Mouse (Mus musculus): ENCODE measurements around the gene Hand2.

Gene Hand2

GRCm38 (mm10) chr8:57320851-57321743 lies at the start of gene Hand2:
Gene Hand2 (plus strand): TSS chr8:57320983.
- peak; percentile 79 for DNase-seq (ENCODE audit: low spot score)

DNA sequence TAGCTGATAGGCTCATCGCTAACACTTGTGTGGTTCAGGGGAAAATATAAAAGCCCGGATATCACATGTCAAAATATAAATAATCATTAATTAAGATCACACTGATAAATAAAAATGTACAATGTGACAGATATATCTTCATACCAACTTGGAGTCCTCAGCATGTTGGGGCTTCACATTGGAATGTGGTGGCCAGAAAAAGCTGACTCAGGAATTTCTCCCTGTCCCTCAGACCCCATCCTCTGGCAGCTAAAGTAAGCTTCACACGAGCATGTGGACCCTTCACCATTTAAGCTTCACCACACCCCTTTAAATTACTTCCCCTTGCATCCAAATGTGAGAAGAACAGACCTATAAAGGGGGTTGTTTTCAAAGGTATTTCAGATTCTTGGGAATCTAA lies 47.7 kb upstream of the Hand2 start:
- DNase-seq (ENCODE audit: low spot score) = no peak

DNA sequence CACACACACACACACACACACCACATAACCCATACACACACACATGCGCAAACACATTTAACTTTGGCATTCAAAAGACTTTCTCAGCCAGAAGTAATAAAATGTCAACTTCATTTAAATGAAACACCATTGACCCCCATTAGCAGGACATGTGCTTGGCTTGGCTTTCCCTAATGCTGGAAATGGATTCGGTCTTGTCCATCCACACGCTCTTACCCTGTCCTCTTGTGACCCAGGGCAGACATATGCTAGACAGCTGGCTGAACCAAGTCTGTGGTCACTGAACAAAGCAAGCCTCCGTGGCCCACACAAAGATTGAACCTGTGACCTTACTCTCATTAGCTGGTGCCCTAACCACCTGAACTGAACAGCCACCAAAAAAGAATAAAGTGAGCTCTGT lies 27.3 kb upstream of the Hand2 start:
- DNase-seq (ENCODE audit: low spot score) = no peak

- DNase-seq (ENCODE audit: low spot score) = no peak
These were observed 17.3 kb upstream of the Hand2 start for GRCm38 (mm10) chr8:57303513-57303912.

DNA sequence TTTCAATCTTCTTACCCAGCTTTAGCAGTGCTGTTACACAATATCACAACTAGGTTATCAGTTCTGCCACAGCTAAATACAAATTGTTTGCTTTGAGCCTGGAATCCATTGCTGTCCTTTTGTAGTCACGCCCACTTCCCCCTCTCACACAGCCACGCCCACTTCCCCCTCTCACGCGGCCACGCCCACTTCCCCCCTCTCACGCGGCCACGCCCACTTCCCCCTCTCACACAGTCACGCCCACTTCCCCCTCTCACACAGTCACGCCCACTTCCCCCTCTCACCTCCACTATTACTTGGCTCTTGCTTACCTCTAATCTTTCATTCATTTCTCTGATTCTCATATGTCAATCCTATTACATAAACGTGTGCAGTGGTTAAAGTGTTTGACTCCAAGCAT lies 15.8 kb upstream of the Hand2 start:
- DNase-seq (ENCODE audit: low spot score) = no peak

- DNase-seq (ENCODE audit: low spot score) = no peak
These were observed 14.3 kb upstream of the Hand2 start for GRCm38 (mm10) chr8:57306441-57306840.

DNA sequence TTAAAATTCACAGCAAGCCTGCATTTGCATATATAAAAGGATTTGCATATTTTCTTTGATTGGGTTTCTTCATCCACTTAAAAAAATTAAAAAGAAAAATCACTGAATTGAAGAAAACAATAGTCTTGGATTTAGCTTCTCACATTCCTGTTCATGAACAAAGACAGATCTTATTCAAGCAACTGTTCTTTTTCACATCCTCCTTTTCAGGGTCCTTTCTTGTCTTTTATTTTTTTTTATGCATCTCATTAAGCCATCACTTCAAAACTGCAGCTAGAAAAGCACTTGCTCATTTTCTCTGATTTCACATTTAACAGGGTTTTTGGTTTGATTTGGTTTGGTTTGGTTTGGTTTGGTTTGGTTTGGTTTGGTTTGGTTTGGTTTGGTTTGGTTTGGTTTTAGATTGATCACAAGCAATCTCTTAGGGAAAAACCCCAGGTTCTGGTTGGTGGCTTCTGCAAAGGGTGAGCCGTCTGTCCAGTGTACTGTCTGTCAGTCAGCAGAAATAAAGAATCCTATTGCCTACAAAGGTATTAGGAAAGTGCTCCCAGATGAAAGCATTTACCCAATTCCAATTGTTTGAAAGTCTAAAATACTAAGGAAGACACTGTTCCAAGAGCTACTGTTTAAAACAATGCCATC lies 10.8 kb upstream of the Hand2 start:
- no peak for DNase-seq (ENCODE audit: low spot score)

- DNase-seq (ENCODE audit: low spot score) = no peak
These were observed 8.5 kb upstream of the Hand2 start for GRCm38 (mm10) chr8:57312031-57312981.

DNA sequence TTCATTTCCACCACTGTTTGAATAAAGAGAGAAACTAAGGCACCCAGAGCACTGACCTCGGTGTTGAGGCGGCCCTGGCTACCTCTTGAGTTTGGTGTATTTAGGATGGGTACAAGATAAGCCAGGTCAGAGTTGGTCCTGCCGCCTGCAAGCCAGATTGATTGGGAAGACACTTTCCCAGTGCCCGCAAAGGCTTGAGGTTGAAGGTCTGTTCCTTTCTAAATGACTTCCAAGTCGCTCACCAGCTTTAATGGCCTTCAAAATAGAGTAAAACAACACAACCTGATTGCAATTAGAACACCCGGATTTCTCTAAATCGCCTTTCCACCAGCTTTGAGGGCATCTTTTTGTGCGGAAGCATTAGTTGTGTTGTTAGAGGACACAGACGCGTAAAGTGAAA lies 7.2 kb upstream of the Hand2 start:
- DNase-seq (ENCODE audit: low spot score) = no peak

GRCm38 (mm10) chr8:57314216-57314615 lies 6.6 kb upstream of the Hand2 start:
- DNase-seq (ENCODE audit: low spot score) = no peak

DNA sequence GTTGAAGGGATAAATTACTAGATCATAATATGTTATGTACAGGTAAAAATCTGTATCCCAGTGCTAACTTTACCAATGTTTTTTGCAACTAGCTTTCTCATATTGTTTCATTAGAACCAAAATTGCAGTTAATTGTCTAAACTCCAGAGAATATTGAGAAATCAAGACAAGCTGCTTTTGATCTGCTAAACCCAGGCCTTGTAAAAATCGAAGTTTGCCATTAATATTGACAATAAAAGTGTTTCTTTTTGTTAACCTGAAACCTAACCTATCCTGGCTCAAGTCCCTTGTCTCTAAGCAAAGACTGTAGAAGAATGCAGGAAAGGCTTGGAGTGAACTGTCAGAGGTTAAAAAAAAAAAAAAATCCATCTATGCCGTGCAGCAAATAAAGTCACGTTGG lies 5.3 kb upstream of the Hand2 start:
- DNase-seq (ENCODE audit: low spot score) = no peak

DNA sequence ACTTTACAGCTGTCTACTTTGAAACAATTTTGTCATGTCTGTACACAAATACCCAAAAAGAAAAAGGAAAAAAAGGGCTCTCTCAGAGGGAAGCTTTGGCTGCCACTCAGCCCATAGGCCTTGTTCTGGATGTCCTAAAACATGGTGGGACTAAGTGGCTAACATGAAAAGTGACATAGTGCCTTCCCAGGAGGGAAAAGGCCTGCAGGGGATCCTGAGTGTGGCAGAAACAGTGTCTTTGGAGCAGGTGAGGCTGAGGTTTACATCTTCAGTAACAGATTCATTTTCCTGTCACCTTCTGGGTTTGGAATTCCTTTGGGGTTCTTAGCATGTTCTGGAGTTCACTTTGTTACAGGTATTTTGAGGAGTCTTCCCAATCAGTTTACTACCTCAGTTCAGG lies 3.7 kb upstream of the Hand2 start:
- no peak for DNase-seq (ENCODE audit: low spot score)

DNA sequence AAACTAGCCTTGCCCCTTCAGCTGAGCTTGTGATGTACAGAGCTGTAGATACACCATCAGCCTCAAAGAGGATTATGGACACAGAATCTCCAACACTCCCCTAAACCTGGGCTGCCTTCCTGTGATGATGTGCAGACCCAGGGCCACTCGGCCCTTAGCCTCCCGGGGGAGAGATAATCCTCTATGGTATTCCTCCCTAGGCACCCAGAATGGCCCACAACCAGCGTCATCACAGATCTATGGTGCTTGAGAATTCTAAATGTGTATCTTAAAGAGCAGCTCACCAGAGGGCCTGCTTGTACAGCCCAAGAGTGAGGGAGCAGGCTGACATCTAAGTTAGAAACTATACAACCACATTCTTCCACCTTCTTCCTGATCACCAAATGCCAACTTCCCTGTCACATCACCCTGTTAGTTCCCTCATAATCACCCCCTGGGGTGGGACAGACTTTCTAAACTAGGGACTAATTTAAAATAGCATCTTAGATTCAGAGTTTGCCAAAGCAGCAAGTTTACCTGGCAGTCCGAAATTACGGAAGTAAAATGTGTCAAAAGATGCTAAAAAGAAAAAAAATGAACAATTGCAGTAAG lies 2.8 kb upstream of the Hand2 start:
- peak; percentile 59 for DNase-seq (ENCODE audit: low spot score)

GRCm38 (mm10) chr8:57319092-57319980 lies 1.4 kb upstream of the Hand2 start:
- no peak for DNase-seq (ENCODE audit: low spot score)

- no peak for DNase-seq (ENCODE audit: low spot score)
These were observed 700 bp upstream of the Hand2 start for GRCm38 (mm10) chr8:57319981-57320585.

- DNase-seq (ENCODE audit: low spot score) = no peak
These were observed 1.4 kb downstream of the Hand2 start for GRCm38 (mm10) chr8:57321898-57322895.

DNA sequence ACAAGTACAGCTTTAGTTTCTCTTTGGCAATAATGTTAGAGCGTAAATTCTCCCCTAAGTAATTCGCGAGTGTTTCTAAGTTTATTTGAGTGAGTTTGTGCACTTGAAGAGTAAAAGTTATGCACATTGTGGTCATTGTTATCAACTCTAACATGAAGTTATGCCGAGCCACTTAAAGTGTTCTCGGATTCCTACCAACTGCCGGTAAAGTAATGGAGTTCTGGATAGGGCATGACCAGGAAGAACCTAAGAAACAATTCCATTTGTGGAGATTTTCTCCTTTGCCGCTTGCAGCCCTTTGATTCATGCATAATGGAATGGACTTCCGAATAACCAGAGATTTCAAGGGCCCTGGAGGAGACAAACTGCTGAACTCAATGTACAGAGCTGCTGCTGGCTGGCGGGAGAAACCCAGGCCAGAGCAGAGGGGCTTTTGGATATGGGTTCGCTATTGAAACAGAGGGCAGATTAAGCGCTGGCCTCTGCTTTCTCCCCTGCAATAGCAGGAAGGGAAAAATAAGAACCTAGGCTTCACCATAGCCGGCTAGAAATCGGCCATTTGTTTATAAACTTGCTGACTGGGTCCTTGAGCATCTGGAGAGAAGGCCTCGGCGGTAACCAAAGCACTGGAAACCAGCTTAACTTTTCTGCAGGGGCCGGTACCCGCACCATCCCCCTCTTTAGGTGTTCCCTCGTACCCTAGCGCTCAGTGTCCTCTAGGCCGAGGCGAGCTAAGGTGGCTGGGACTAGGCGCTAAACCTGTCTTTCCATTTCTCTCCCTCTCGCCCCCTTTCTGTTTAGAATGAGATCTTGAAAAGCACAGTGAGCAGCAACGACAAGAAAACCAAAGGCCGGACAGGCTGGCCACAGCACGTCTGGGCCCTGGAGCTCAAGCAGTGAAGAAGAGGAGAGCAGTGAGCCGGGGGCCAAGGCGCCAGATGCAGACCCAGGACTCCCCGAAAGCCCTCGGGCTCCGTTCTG lies 2.5 kb downstream of the Hand2 start:
- no peak for DNase-seq (ENCODE audit: low spot score)

DNA sequence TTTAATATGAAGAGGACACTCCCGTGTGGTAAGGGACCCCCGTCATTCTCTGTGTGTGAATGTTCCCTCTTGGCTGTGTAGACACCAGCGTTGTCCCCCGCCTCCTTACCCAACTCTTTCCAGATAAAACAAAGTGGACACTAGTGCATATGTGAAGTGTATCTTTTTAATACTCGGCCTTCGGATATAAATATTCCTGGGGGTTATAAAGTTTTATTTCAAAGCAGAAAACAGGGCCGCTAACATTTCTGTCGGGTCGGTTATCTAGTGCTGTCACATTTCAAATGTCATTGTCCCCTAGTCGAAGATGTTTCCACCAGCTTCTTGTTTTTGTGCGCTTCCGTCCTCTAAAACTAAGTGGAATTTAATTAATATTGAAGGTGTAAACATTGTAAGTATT lies 3.3 kb downstream of the Hand2 start:
- no peak for DNase-seq (ENCODE audit: low spot score)

Measured in yolk sac, embryonic 10.5 days (tissue).